Mouse (Mus musculus) adrenal gland, postnatal 4 days (tissue): ENCODE results near the gene Zc3h12a. TPM values are rescaled to one million over a fixed set of nuclear protein-coding genes. Genes with fewer than 3 reads are reported as not detected.

Experiments used
- DNase-seq, 2 experiments: peaks; one replicate each; pipeline ENCODE4 v3.0.0; 2021 to 2022; ENCODE audit warnings: low spot score in 2 of 2, mixed read lengths in 2 of 2
- total RNA-seq, 2 experiments: library from RNA; stranded (reverse); gene quantifications; 2 replicates each; pipeline ENCODE4 v1.2.3; 2021

Zc3h12a gene
- total RNA-seq, 2 experiments from 2014 or later, result 7.1 to 8.8 TPM

DNA sequence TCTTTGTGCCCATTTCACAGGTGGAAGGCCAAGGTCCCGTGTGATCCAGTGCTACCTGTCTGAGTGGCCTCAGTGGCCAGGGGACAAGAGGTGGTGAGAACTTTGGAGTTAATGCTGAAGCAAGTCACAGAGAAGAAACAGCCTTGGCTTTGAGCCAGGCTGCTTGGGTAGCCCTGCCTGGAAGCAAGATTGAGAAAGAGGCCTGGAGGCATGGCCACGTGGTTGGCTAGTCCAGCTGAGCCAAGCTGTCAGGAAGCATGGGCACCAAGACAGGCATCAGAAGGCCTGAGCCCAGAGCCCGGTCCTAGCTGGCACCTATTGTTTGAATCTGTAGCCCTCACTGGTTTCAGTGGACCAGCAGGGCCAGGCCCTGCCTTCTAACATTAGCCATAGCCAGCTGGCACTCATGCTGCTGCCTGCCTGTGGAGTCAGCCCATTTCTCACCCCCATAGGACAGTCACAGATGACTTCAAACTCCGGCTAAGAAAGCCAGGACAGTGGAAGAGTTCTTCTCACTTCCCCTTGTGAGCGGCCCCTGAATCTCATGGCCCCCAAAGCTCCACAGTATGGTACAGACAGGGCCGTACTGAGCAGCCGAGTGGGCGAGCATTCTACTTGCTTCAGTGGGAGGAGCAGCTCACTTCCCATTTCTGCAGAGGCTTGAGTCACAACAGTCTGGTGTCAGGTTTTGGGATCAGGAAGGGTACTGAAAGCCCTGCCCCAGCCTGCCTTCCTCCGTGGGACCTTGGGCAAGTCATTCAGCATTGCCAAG, 11.4 kb downstream of the Zc3h12a start:
- no peak for DNase-seq

DNA sequence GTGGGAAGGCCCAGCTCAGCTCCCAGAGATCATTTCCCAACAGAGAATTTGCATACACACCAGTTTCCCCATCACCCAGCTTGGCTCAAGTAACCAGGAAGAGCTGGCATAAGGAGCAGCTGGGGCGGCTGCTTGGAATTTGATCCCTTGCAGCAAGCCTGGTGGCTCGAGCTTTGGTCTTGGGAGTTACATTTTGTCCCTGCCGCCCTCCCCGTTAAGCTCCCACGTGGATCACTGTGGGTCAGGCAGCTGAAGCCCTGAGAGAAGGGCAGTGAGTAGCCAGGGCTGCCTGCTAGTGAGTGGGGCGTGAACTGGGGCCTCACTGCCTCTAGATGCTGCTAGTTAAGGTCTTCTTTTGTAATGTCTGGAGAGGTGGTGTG, 11.9 kb downstream of the Zc3h12a start:
- DNase-seq, result no peak

DNA sequence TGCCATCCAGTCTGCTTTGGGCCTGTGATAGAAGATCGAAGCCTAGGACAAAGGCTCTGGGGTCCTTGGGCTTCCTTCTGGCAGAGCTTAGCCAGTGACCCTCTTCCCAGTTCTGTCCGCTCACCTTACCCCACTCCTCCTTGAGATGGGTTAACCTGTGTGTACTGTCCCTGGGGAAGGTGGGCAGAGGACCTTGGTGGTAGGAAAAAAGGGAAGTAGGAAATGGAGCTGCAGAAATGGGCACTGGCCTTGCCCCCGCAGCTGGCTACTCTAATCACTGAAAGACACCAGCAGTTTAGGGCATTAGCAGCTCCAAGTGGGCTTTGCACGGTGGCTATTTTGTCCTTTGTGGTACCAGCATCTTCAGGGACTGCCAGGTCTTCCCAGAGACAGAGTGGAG, 12.6 kb downstream of the Zc3h12a start:
- no peak for DNase-seq

DNA sequence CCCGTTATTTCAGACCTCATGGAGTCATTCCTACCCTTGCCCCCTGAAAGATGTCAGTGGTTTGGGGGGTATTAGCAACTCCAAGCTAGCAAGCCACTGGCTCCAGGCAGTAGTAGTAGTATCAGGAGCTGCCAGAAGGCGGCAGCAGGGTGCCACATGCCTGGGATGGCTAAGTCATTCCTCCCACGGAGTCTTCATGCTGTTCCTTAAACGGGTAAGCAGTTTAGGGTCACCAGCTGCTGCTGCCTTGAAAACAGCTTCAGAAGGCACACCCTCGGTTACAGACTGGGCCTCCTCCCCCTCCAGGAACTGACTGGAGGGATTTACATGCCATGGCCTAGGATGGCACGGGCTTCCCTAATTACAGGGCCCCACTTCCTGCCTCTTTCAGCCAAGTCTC, 13.0 kb downstream of the Zc3h12a start:
- peak; percentile 62 to 67 for DNase-seq

DNA sequence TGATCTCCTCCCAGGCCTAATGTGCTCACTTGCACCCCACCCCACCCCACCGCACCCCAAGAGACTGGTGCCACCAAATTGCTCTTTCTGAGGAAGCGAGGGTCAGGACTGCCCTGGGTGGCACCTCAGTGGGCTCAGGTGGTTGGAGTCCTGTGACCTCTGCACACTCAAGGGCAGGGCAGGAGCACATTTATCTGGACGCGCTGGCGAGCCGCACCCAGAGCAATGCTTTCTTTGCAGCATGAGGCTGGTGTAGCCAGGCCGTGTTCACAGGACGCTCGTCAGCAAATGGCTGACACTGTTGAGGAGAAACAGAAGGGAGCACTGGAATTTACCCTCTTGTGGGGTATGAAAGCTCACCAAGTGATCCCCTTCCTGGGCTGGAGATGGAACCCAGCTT, 22.3 kb downstream of the Zc3h12a start:
- DNase-seq, result no peak

DNA sequence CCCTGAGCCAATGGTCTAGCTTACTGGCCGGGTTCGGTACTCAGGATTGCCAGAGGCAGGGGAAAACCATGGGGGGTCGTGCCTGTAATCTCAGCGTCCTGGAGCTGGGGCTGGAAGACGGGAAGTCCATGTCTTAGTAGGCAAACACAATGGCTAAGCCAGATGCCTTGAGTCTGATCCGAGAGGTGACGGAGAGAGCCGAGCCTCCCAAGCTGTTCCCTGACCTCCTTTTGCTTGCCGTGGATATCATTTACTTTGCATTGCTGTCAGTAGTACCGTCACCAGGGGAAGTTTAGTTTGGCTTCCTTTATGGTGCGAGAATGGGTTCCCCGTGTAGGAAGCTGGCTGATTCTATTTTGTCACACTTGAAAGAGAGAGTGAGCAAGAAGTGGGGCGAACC, 26.3 kb downstream of the Zc3h12a start:
- DNase-seq, result no peak

DNA sequence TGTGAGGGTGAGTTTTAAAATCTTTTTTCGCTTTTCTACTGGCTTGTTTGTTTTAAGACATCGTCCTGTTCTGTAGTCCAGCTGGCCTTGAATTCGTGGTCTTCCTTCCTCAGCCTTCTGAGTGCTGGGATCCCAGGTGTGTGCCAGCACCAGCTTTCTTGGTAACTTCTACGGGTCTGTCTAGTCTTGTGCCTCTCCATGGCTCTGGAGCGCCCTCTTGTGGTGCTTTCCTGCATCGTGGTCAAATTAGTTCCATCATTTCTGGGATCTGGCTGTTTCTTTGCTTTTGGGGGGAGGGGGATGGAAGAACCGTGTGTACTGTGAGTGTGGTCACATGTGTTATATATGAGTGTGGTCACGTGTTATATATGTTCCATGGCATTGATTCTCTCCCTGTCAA, 28.2 kb downstream of the Zc3h12a start:
- peak; percentile 63 to 74 for DNase-seq

DNA sequence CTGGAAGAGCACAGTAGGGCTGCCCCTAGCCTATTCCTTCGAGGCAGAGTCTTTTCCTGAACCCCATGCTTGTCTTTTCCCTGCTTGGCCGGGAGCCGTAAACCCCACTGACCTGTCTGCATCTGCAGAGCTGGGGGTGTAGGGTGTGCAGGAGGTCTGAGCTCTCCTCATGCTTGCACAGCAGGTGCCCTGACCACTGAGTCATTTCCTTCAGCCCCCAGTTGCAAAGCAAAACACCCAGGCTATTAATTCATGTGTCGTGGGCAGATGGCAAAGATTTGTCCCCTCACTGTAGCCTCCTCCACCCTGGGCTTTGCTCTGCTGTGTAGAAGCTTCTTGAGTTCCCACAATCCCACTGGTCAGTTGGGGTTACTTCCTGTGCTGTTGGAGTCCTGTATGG, 30.2 kb downstream of the Zc3h12a start:
- no peak for DNase-seq

DNA sequence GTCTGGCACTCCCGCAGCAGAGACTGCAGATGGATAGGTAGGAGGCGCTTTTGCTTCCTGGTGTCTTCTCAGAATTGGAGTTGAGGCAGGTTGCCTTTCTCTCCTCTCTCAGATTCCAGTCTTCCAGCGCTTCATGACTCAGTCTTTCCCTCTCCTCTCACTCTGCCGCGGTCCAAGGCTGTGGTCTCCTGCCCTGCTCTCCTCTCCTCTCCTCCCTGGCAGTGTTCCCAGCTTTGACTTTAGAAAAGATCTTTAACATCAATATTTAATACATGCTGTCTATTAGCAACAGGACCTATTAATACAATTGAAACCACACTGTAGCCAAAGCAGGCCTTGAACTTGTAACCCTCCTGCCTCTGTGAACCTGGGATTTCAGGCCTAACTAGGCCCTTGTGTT, 31.6 kb downstream of the Zc3h12a start:
- no peak for DNase-seq

DNA sequence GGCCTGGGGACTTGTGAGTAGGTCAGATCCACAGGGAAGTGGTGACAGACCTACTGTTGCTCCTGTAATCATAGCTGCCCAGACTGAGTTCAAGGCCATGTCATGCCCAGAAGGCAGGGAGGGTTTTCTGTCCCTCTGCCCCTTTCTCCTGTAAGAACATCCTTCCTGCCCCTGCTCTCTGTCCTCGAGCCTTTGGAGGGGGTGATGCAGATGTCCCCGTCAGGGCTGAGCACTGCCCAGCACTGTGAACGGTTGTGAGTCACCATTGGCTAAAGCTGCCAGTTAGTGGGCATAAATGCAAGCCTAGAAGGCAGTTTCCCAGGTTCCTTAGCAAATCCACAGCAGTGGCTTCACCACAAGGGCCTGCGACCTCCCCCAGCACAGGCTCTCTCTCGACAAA, 34.6 kb downstream of the Zc3h12a start:
- DNase-seq, result no peak

DNA sequence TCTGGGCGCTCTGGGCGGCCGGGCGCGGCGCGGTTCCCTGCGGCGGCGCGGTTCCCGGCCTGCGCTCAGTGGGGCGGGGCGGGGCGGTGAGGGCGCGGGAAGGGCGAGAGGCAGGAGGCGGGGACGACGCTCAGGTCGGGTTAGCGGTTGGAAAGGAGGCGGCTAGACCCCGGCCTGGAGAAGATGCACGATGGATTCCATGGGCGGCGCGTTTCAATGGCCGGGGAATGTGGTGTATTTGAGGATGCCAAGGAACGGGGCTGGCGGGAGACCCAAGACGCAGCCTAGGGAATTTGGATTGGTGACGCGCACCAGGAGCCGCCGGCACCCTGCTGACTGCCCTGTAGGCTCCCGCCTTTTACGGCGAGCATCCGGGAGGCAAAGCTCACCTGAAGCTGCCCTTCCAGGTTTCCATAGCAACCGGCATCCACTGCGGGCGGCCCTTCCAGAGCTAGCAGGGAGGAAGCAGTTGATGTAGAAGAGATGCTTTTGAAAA, 42.2 kb downstream of the Zc3h12a start:
- DNase-seq, result peak in 1 of 2 experiments; percentile 61

DNA sequence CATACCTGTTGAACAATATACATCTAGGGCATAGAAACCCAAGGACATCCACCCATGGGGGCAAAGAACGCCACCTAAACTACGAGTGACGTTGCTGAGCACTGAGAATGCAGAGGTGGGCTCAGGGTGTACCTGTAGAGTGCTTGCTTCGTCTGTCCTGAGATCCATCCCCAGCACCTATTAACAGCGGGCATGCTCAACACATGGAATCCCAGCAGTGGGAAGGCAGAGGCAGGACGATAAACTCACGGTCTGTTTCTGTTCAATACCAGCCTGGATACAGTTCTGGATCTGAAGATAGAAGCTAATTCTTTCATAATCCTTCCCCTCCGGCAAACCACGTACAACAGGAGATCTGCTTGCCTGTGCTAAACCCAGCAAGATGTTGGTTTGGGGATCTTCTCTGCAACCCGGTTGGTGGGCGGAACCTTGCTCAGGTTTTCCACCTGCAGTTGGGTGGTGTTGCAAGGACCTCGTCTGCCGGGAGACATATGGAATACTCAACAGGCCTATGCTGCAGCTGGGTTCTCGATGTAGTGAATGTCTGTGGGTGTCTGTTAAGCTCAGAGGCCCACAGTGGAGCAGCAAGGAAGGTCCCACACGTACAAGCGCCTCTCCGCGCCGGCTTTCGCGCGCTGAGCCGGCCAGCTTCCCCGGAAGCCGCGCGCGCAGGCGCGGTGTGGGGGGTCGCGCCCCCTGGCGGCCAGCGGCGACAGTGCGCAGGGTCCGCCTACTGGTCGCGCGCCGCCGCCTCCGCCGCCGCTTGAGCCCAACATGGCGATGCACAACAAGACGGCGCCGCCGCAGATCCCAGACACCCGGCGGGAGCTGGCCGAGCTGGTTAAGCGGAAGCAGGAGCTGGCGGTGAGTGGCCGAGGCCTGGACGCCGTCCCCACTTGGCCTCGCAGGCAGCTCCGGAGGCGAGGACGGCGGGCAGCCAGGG, 43.0 kb downstream of the Zc3h12a start, which contains the start of gene Meaf6:
Gene Meaf6, plus strand, starts transcription at position 732 of the 943 bp plus-strand sequence.
- DNase-seq, result peak; percentile 79 to 91

DNA sequence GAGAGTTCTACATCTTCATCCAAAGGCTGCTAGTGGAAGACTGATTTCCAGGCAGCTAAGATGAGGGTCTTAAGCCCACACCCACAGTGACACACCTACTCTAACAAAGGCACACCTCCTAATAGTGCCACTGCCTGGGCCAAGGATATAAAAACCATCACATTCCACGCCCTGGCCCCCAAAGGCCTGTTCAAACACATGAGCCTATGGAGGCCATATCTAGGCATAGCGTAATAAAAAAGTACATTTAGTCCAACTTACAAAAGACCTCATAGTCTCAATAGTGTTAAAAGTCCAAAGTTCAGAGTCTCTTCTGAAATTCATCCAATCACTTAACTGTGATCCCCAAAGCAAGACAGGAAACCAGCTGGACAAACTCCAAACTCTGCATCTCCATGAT, 48.9 kb downstream of the Zc3h12a start:
- no peak for DNase-seq

DNA sequence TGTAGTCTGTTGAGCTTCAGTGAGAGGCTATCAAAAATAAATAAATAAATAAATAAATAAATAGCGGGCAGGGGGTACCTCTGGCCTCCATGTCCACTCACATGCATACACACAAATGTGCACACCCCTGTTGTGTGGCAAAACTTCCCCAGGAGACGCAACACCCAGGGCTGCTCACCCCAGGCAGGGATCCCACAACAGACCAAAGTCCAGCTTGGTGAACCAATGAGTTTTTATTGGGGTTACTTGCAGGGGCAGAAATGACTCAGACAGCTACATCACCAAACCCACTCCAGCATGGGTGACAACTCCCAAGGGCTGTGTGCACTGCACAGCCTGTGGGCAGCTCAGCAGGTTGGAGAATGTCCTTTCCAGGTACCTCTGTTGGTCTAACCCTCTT, 49.9 kb downstream of the Zc3h12a start:
- DNase-seq, result no peak

Other genes with a start within 250 kb of the Zc3h12a start
- gene Epha10, start 246.9 kb downstream of the Zc3h12a start, total RNA-seq, result 10 to 100 TPM; 10.2 to 11.2 TPM
- 10 to 100 TPM; 17.8 to 23.3 TPM for gene 9930104L06Rik, start 190.8 kb downstream of the Zc3h12a start, total RNA-seq
- gene Cdca8, start 188.5 kb downstream of the Zc3h12a start, total RNA-seq, result 10 to 100 TPM; 25.6 to 31.5 TPM
- gene Rspo1, start 141.4 kb downstream of the Zc3h12a start, total RNA-seq, result 1 to 10 TPM; 6.7 to 9.7 TPM
- 10 to 100 TPM; 79.6 to 81.6 TPM for gene Gnl2, start 111.3 kb downstream of the Zc3h12a start, total RNA-seq
- gene Dnali1, start 62.1 kb downstream of the Zc3h12a start, total RNA-seq, result not detected
- gene Snip1, start 61.2 kb downstream of the Zc3h12a start, total RNA-seq, result 10 to 100 TPM; 21.2 to 22.2 TPM
- 10 to 100 TPM; 43.1 to 45.4 TPM for gene Meaf6, start 42.7 kb downstream of the Zc3h12a start, total RNA-seq